Mouse (Mus musculus): ENCODE data around the gene Selenon. TPM values are rescaled to one million over a fixed set of nuclear protein-coding genes. Genes with fewer than 3 reads are reported as not detected.

Gene Selenon
- polyA plus RNA-seq, 1 experiment = not detected

DNA sequence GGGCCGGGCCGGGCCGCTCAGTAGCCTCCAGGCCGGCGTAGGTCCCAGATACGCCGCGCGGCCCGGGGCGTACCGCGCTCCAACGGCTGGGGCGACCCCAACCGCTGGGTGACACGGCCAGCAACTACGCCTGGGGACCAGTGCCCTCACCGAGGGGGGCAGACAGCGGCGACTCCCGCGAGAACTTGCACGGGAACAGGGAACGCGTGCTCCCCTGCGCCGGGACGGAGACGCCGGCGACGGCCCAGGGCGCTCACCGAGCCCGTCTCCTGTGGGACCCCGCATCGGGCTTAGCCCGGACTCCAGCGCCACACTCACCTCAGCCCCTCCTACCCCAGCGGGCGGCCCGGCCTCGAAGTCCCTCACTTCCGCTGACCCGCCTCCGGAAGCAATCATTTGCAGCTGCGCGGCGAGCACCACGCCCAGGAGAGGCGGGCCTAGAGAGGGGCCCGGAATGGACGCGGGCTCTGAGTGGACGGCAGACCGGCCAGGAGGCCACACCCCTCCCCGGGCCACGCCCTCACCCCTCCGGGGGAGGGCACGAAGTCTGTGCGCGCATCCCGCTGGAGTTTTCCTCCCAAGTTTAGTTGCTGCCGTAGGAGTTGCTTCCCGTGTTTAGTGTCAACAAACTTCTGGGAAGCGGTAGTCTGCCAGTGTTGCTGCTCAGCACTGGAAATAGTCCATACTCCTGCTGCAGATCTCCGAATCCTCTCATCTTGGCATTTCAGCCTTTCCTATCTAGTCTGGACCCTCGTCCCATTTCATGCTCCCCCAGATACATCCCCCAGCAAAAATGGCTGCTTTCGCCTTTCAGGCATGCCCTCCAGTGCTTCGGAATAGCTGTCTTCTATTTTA, 16.8 kb downstream of the Selenon start, which contains the start of gene Mtfr1l:
Mtfr1l (minus strand) TSS at position 456 of the 855 bp plus-strand sequence.
- no peak for TF ChIP-seq GATA1 (IDR thresholded peaks at IDR 0.05; ENCODE audit: low read length)

DNA sequence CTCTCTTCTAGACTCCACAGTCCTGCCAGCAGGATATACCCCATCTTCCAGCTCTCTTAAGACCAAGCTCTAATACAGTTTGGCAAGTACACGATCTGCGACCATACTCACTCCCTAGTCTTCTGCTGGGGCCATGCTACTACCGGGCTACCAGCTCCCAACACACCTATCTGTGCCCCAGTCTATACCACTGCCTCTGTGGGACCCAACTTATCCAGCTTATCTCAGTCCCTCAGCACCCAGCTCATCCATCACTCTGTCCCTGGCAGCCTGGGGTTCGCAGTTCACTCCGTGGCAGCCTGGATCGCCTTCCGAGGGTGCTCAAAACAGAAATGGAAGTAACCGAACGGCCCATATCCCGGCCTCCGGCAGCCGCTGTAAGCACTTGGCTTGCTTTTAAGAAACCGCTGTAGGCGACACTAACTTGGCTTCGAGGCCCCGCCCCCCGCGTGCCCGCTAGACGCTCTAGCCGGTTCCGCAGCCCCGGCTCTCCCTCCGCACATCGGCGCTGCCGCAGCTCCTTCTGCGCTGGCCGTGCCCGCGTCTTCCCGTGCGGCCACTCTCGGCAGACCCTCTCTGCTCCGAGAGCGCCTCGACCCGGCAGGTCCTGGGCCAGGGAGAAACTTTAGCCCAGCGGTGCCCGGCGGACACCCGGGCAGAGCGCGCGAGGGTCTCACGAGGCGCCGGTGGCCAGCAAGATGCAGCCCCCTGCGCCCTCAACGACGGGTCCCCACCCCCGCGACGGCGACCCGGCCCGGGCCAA, 17.7 kb downstream of the Selenon start:
- no peak for TF ChIP-seq GATA1 (IDR thresholded peaks at IDR 0.05; ENCODE audit: low read length)

DNA sequence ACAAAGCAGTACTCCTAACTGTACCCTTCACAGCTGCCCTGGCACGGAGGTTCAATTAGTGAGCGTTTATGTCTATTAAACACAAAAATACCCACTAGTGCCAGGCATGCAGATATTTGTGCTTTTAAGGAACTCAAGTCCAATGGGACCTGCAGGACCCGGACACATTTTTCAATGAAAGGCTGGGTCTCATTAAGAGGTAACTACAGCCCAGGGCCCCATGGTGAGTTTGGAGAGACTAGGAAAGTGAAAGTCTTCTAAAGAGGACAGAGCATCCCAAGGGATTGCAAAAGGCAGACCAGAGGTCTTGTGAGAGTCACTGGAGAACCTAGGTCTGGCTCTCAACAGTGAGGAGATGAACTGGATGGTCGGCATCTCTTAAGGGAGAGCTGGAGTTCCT, 18.5 kb downstream of the Selenon start:
- no peak for TF ChIP-seq GATA1 (IDR thresholded peaks at IDR 0.05; ENCODE audit: low read length)

DNA sequence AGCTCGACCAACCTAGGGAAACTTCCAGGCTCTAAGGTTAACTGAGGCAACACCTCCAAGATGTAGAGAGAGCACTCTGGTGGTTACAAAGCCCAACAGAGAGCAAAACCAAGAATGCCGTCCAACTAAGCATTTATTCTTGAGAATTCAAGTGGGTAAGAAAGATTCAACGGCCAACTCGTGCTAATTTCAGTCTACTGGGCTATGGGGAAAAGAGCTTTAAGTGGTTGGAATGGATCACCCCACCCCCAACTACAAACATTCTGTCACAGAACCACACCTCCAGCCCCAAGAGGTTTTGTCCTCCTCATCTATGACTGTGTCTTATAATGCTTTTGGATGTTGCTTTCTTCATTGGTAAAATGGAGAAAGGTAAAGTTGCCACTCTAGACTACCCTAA, 19.0 kb downstream of the Selenon start:
- TF ChIP-seq GATA1 (IDR thresholded peaks at IDR 0.05; ENCODE audit: low read length) = no peak

DNA sequence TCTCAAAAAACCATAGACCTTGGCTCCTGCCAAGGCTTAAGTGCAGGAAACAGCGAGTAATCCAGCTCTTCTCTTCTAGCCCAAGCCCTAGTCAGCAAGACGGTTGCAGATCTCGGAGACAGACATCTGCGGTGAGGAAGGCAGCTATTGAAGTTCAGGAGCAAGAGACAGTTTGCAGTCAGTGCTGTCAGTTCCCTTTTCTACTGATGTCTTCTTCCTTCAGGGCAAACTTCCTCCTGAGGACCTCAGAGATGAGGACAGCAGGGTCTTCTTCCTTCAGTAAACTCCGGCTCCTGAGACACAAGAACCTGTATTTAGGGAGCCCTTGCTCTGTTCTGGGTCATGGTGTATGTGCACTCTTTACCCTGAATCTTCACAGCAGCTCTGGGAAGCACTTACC, 25.7 kb downstream of the Selenon start:
- no peak for TF ChIP-seq GATA1 (IDR thresholded peaks at IDR 0.05; ENCODE audit: low read length)

DNA sequence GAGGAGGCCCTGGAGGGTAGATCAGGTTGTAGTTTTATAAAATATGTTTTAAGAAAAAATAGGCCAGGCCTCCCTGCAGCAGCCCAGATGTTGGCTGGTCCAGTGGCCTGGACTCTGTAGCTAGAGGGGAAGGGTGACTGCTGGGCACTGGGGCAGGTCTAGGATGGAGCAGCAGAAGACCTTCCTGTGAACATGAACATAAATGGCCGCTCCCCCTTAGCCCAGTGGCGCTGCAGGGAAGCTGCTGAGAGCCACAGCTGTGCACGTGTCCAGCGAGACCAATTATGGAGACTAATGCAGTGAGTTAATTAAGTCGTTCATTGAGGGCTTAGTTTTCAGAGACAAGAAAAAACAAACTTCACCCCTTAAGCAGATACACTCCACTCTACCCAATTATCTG, 26.2 kb downstream of the Selenon start:
- no peak for TF ChIP-seq GATA1 (IDR thresholded peaks at IDR 0.05; ENCODE audit: low read length)

DNA sequence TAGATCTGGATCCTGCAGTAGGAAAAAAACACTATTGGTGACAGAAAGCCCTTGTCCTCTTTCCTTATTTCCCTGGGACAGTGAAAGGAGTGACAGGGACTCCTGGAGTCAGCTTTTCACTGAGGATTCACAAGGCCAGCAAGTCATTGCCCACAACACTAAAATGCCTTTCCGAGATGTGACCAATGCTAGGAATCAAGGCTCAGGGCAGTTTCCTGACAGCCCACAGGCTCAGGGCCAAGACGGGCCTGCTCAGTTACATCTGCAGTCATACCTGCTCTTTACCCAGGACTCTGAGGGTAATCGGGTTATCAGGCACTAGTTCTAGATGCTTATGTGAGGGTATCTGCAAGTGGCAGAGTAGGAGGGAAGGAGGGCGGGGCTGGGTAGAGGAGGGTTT, 28.5 kb downstream of the Selenon start:
- no peak for TF ChIP-seq GATA1 (IDR thresholded peaks at IDR 0.05; ENCODE audit: low read length)

DNA sequence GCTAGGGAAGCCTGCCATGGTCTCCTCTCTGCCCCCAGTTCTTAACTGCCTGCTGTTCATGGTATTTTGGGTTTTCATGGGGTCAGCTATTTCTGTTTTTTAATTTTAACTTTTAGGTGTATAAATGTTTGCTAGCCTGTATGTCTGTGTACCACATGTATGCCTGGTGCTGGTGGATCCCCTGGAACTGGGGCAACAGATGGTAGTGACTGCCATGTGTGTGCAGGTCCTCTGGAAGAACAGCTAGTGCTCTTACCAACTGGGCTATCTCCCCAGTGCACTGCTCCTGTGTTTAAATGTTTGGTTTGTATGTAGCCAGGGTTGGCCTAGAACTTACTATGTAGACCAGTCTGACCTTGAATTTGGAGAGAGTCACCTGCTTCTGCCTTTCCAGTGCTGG, 32.7 kb downstream of the Selenon start:
- no peak for TF ChIP-seq GATA1 (IDR thresholded peaks at IDR 0.05; ENCODE audit: low read length)

DNA sequence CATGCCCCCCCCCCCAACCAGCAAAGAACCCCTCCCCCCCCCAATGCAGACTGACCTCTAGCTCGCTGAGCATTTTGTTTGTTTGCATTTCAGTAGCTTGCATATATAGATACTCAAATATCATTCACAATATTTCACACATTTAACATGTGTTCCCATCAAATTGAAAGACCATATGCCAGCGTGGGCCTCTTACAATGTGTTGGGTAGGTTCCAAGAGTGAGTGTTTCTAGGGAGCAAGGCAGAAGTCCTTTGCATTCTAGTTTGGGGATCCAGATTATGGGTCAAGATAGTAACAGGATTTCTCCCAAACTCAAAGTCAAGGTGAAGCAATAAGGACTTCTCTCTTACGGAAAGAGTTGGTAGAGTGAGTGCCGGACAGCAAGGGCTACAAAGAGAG, 33.4 kb downstream of the Selenon start:
- TF ChIP-seq GATA1 (IDR thresholded peaks at IDR 0.05; ENCODE audit: low read length) = no peak

DNA sequence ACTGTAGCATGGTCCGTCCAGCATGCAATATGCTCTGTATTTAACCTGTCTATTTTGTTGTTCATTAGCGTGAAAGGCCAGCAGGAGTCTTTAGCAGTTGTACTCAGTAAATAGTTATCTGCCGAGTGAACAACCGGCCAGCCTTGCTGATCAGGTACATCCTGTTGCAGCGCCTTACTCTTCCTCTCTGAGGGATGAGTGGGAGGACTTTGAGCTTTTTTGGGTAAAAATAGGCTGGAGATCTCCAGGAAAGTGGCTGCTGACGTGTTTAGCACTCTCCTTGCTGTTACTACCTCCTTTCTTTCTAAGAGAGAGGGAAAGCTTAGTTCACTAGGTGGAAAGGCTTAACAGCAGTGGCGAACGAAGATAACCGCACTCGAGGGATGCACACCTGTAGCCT, 34.2 kb downstream of the Selenon start:
- no peak for TF ChIP-seq GATA1 (IDR thresholded peaks at IDR 0.05; ENCODE audit: low read length)

DNA sequence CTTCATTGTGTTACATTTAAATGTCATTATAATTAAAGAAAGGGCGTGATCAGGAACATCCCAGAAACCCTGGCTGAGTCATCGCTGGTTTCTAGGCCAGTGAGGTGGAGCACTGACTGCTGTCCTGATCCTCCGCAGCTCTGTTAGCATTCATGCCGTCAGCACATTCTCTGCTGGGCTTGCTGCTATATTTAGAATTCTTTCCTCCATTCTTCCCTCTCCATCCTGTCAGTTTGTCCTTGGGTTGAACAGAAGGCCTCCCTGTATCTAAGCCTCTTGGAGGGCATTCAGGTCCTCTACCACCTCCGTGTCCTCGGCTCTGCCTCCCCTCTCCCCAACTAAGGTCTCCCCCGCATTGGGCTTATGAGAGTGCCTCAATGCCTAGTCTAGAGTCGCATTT, 35.0 kb downstream of the Selenon start:
- TF ChIP-seq GATA1 (IDR thresholded peaks at IDR 0.05; ENCODE audit: low read length) = no peak

DNA sequence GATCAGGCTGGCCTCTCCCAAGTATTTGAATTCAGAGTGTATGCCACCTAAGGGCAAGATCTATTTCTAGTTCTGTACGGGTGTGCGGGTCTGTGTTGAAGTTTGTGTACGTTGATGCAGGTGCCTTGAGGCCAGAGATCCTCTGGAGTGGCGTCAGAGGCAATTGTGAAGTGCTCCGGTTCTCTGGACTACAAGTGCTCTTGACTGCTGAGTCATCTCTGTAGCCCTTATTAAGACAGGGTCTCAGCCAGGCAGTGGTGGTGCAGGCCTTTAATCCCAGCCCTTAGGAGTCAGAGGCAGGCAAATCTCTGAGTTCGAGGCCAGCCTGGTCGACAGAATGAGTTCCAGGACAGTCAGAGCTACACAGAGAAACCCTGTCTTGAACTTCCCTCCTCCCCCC, 36.4 kb downstream of the Selenon start:
- no peak for TF ChIP-seq GATA1 (IDR thresholded peaks at IDR 0.05; ENCODE audit: low read length)

DNA sequence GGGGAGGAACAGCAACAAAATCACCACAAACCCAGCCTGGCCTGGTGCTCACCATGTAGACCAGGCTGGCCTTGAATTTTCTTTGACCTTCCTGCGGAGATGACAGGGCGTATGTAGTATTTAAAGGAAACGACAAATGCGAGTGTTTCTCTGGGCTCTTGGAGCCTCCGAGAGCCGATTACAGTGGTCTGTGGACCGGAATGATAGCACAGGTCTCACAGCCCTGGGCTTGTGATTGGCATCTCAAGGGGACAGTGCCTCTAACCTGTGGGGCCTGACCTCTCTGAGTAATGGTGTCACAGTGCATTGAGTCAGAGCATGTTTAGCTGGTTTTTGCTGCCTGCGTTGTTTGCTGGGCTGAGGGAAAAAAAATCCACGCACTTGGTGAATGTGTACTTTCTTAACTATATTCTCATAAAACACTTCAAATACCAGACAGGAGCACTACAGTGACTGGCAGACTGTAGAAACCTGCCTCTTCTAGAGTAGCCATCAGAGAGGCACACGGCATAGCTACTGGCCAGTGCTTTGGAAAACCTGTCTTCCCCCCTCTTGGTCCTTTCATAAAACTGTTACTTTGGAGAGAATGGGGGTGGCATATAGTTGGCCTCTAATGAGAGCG, 37.5 kb downstream of the Selenon start:
- no peak for TF ChIP-seq GATA1 (IDR thresholded peaks at IDR 0.05; ENCODE audit: low read length)

DNA sequence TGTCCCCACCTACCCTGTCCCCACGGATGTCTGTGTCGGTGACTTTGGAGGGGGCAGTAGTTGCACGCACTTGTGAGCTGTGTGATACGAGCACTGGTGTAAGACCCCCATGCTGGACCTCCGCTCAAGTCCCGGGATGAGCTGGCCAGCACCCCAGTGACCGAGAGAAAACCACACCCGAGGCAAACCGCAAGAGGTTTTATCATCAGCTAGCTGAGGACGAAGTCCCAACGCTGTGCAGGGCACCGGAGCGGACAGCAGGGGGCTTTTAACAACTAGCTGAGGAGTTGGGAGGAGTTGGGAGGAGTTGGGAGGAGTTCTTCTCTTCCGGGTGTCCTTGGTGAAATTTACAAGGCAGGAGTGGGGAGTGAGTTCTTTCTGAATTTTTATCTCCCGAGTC, 39.2 kb downstream of the Selenon start:
- TF ChIP-seq GATA1 (IDR thresholded peaks at IDR 0.05; ENCODE audit: low read length) = no peak

DNA sequence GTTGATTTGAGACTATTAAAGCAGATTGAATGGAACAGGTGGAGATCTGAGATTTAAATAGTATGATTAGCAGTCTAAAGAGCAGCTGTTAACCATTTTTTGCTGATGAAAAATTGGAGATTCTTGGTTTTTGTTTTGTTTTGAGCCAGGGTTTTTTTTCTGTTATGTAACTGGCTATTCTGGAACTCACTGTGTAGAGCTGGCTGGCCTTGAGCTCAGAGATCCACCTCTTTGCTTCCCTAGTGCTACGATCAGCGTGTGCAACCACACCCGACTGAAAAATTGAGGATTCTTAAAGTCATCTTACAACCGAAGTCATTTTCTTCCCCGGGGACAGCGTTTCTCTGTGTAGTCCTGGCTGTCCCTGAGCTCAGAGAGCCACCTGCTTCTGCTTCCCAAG, 40.2 kb downstream of the Selenon start:
- no peak for TF ChIP-seq GATA1 (IDR thresholded peaks at IDR 0.05; ENCODE audit: low read length)

DNA sequence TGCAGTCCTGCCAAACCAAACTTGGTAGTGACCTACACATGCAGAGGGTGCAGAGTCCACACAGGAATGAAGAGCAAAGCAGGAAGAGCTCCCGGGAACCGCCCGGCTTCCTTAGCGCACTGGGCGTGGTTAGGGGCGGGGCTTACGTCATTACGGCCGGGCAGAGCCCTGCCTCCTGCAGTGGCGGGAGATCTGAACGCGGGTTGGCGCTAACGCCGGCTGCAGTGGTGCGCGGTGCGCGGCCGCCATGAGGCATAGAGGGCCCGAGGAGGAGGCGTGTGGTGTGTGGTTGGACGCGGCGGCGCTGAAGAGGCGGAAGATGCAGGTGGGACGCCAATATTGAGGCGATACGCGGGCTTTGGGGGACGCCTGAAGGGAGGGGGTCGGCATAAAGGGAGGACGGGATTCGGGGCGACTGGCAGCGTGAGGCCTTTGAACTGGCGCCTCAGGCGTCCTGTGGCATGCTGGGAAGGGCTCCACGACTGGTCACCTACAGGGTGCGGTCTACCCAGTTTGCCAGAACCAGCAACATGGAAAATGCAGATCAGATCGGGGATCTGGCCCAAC, 41.0 kb downstream of the Selenon start, which contains the start of gene Aunip:
Aunip (plus strand) TSS at position 155 of the 567 bp plus-strand sequence.
- TF ChIP-seq GATA1 (IDR thresholded peaks at IDR 0.05; ENCODE audit: low read length) = no peak
